Mouse (Mus musculus): ENCODE results near the gene Olfr603. TPM values are rescaled to one million over a fixed set of nuclear protein-coding genes. Genes with fewer than 3 reads are reported as not detected.

Gene Olfr603
- polyA plus RNA-seq (2017; shearing (Covaris generic)) = not detected

GRCm38 (mm10) chr7:103386077-103386476, at the start of gene Olfr603:
Olfr603 (minus strand) TSS chr7:103386177.

GRCm38 (mm10) chr7:103414772-103415171, 28.8 kb upstream of the Olfr603 start, which contains the start of gene Usp17lc:
Usp17lc (plus strand) TSS chr7:103415072.

GRCm38 (mm10) chr7:103362555-103362954, 23.4 kb downstream of the Olfr603 start, which contains the start of gene Olfr601:
Olfr601 (minus strand) TSS chr7:103362655.

GRCm38 (mm10) chr7:103349569-103349968, 36.4 kb downstream of the Olfr603 start, which contains the start of gene Olfr600:
Olfr600 (minus strand) TSS chr7:103349669.

GRCm38 (mm10) chr7:103335617-103336016, 50.4 kb downstream of the Olfr603 start, which contains the start of gene Olfr599:
Olfr599 (plus strand) TSS chr7:103335917.

Other genes with a start within 250 kb of the Olfr603 start
- gene Olfr588-ps1, start 245.3 kb downstream of the Olfr603 start, polyA plus RNA-seq (2017; shearing (Covaris generic)) = not detected
- not detected for gene Olfr589, start 229.8 kb downstream of the Olfr603 start, polyA plus RNA-seq (2017; shearing (Covaris generic))
- 0.07 TPM for gene Olfr591, start 207.8 kb downstream of the Olfr603 start, polyA plus RNA-seq (2017; shearing (Covaris generic))
- not detected for gene Olfr592, start 201.4 kb downstream of the Olfr603 start, polyA plus RNA-seq (2017; shearing (Covaris generic))
- not detected for gene Olfr593, start 174.3 kb downstream of the Olfr603 start, polyA plus RNA-seq (2017; shearing (Covaris generic))
- gene Olfr594, start 169.2 kb downstream of the Olfr603 start, polyA plus RNA-seq (2017; shearing (Covaris generic)) = 0.27 TPM
- not detected for gene Usp17ld, start 133.7 kb downstream of the Olfr603 start, polyA plus RNA-seq (2017; shearing (Covaris generic))
- gene Olfr596, start 80.5 kb downstream of the Olfr603 start, polyA plus RNA-seq (2017; shearing (Covaris generic)) = not detected
- gene Olfr597, start 69.9 kb downstream of the Olfr603 start, polyA plus RNA-seq (2017; shearing (Covaris generic)) = not detected
- not detected for gene Olfr598, start 62.6 kb downstream of the Olfr603 start, polyA plus RNA-seq (2017; shearing (Covaris generic))
- not detected for gene Olfr599, start 50.3 kb downstream of the Olfr603 start, polyA plus RNA-seq (2017; shearing (Covaris generic))
- gene Olfr600, start 36.5 kb downstream of the Olfr603 start, polyA plus RNA-seq (2017; shearing (Covaris generic)) = not detected
- gene Olfr601, start 23.5 kb downstream of the Olfr603 start, polyA plus RNA-seq (2017; shearing (Covaris generic)) = not detected
- not detected for gene Usp17lc, start 28.9 kb upstream of the Olfr603 start, polyA plus RNA-seq (2017; shearing (Covaris generic))
- not detected for gene Olfr605, start 59.3 kb upstream of the Olfr603 start, polyA plus RNA-seq (2017; shearing (Covaris generic))
- gene Olfr606, start 62.9 kb upstream of the Olfr603 start, polyA plus RNA-seq (2017; shearing (Covaris generic)) = not detected
- not detected for gene Olfr607, start 78.0 kb upstream of the Olfr603 start, polyA plus RNA-seq (2017; shearing (Covaris generic))
- not detected for gene Olfr608, start 83.7 kb upstream of the Olfr603 start, polyA plus RNA-seq (2017; shearing (Covaris generic))
- gene Olfr609, start 111.9 kb upstream of the Olfr603 start, polyA plus RNA-seq (2017; shearing (Covaris generic)) = not detected
- not detected for gene Olfr610, start 125.9 kb upstream of the Olfr603 start, polyA plus RNA-seq (2017; shearing (Covaris generic))
- not detected for gene Olfr611, start 134.7 kb upstream of the Olfr603 start, polyA plus RNA-seq (2017; shearing (Covaris generic))
- not detected for gene Olfr612, start 156.5 kb upstream of the Olfr603 start, polyA plus RNA-seq (2017; shearing (Covaris generic))
- gene Olfr613, start 161.9 kb upstream of the Olfr603 start, polyA plus RNA-seq (2017; shearing (Covaris generic)) = not detected
- gene Olfr615, start 169.9 kb upstream of the Olfr603 start, polyA plus RNA-seq (2017; shearing (Covaris generic)) = 0.23 TPM
- gene Olfr616, start 183.0 kb upstream of the Olfr603 start, polyA plus RNA-seq (2017; shearing (Covaris generic)) = not detected
- gene Olfr617, start 186.9 kb upstream of the Olfr603 start, polyA plus RNA-seq (2017; shearing (Covaris generic)) = not detected
- gene Olfr618, start 203.9 kb upstream of the Olfr603 start, polyA plus RNA-seq (2017; shearing (Covaris generic)) = not detected
- not detected for gene Olfr619, start 214.4 kb upstream of the Olfr603 start, polyA plus RNA-seq (2017; shearing (Covaris generic))
- 0.45 TPM for gene Olfr620, start 226.4 kb upstream of the Olfr603 start, polyA plus RNA-seq (2017; shearing (Covaris generic))